Mouse (Mus musculus) lung, embryonic 14.5 days (tissue): ENCODE measurements at regions not wholly inside any gene's neighbourhood (a gene's known extent, or its start where the extent isn't known, plus 50 kb on each side); places are given as distances from the start of the nearest gene placed in this dataset.
A peak's percentile ranks its signal among the peaks of the same experiment; 100 is the strongest.

Experiments
- ATAC-seq: fragments of 200-750 bp; cut with Nextera tagmentation; 2 replicates; pipeline ENCODE4 v1.8.0; 2017; ENCODE audit warnings: mild to moderate bottlenecking, moderate TSS enrichment, moderate library complexity; ENCODE audit not compliant: insufficient read depth
- DNase-seq: peaks from one replicate; pipeline ENCODE4 v3.0.0-alpha.2; 2015
- H3K27ac ChIP-seq: fragments of 300-500 bp; sonication (generic); 2 replicates; pipeline ENCODE4 v1.5.1; 2014; ENCODE audit warnings: low read depth, mild to moderate bottlenecking, moderate library complexity
- H3K27me3 ChIP-seq: fragments of 300-500 bp; sonication (generic); 2 replicates; pipeline ENCODE4 v1.6.1; 2014; ENCODE audit warnings: low read length, control low read depth; ENCODE audit not compliant: insufficient read depth
- H3K36me3 ChIP-seq: fragments of 300-500 bp; sonication (generic); 2 replicates; pipeline ENCODE4 v1.6.1; 2014; ENCODE audit warnings: control low read depth; ENCODE audit not compliant: insufficient read depth
- H3K4me1 ChIP-seq: fragments of 300-500 bp; sonication (generic); 2 replicates; pipeline ENCODE4 v1.6.1; 2014; ENCODE audit warnings: antibody characterized with exemption, control low read depth; ENCODE audit not compliant: insufficient read depth
- H3K4me2 ChIP-seq: fragments of 300-500 bp; sonication (generic); 2 replicates; pipeline ENCODE4 v1.6.1; 2014; ENCODE audit warnings: mild to moderate bottlenecking
- H3K4me3 ChIP-seq: fragments of 300-500 bp; sonication (generic); 2 replicates; pipeline ENCODE4 v1.5.1; 2014; ENCODE audit warnings: low read depth, low read length
- H3K9ac ChIP-seq: fragments of 300-500 bp; sonication (generic); 2 replicates; pipeline ENCODE4 v1.6.1; 2014
- H3K9me3 ChIP-seq: fragments of 300-500 bp; sonication (generic); 2 replicates; pipeline ENCODE4 v1.6.1; 2016; ENCODE audit warnings: low read depth, low read length, control low read depth
- CTCF ChIP-seq: IDR thresholded peaks from 2 replicates; pipeline ENCODE4 v1.5.1; 2016; ENCODE audit warnings: antibody characterized with exemption, low read depth
- WGBS: fragments of 180-500 bp; shearing (Covaris S2); extraction: QIAGEN DNeasy Blood & Tissue Kit; methylation state at CpG from one replicate; pipeline ENCODE4 v1.1.7; 2014; 5-methylcytosine and 5-hydroxymethylcytosine counted together

- no peaks in the 10 kb centered on the region for H3K9me3 ChIP-seq
- no peaks in the 10 kb centered on the region for H3K36me3 ChIP-seq
- TF ChIP-seq CTCF, result no peak
- peaks cover 12% of the 10 kb centered on the region for H3K4me1 ChIP-seq
- 60% methylated on average over 4 of the region's 4 CpGs for WGBS
- no peak overlapping the region for H3K4me3 ChIP-seq
- no peaks in the 10 kb centered on the region for H3K27me3 ChIP-seq
- no peak for ATAC-seq
- no peak overlapping the region for H3K4me2 ChIP-seq
- no peak overlapping the region for H3K9ac ChIP-seq
- DNase-seq, result no peak
- H3K27ac ChIP-seq, result no peak overlapping the region
Observed at GRCm38 (mm10) chr15:62937756-62938155, 907.2 kb downstream of the Gsdmc2 start.

DNA sequence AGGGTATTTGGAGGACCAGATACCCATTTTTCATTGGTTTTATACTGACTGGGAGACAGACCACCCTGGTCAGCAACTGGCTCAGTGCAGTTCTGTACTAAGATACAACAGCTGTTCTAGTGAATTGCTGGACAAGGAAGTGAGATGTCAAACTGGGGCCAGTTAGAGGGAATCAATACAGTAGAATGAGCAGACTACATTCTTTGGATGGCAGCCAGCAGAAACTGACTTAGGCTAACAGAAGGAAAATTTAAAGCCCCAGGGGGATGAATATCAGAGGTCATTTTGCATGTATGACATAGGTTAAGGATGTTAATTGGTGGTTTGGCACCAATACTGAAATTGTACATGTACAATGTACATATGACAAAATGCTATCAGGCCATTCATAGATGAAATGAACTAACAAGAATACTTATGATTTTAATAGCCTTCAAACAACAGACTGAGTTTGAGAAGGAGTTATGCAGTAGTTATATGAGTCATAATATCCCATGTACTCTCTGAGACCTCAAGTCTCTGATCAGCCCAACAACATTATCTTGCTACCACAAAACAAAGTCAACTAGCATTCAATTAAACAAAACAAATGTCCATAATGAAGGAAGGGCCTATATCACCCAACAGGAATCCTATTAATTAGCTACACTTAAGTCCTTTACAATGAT, 910.3 kb downstream of the Gsdmc2 start:
- Histone ChIP-seq H3K4me2 (no peak overlapping the region), H3K4me3 (no peak overlapping the region), H3K27me3 (no peaks in the 10 kb centered on the region), H3K36me3 (no peaks in the 10 kb centered on the region), H3K4me1 (peaks cover 12% of the 10 kb centered on the region), H3K9ac (no peak overlapping the region), H3K27ac (peak overlapping the region; percentile 58), H3K9me3 (no peaks in the 10 kb centered on the region)
- ATAC-seq (peak; percentile 98), DNase-seq (peak; percentile 97)
- no peak for TF ChIP-seq CTCF

- Histone ChIP-seq H3K9me3 (no peaks in the 10 kb centered on the region), H3K4me1 (0 out of 2 replicates have a peak, but pooled peaks cover 6% of the 10 kb centered on the region), H3K36me3 (no peaks in the 10 kb centered on the region), H3K27ac (no peak overlapping the region), H3K4me2 (no peak overlapping the region), H3K27me3 (no peaks in the 10 kb centered on the region), H3K9ac (no peak overlapping the region), H3K4me3 (no peak overlapping the region)
- no peak for TF ChIP-seq CTCF
- ATAC-seq, result no peak
- WGBS, result 86% methylated on average over 2 of the region's 2 CpGs
- DNase-seq, result no peak
Observed at GRCm38 (mm10) chr15:62920520-62920919, 924.5 kb downstream of the Gsdmc2 start.

- Histone ChIP-seq H3K4me3 (no peak overlapping the region), H3K4me2 (no peak overlapping the region), H3K9me3 (no peaks in the 10 kb centered on the region), H3K9ac (no peak overlapping the region), H3K36me3 (no peaks in the 10 kb centered on the region), H3K27me3 (no peaks in the 10 kb centered on the region), H3K4me1 (0 out of 2 replicates have a peak, but pooled peaks cover 6% of the 10 kb centered on the region), H3K27ac (no peak overlapping the region)
- peak; percentile 57 for DNase-seq
- no peak for TF ChIP-seq CTCF
- peak; percentile 38; the same call in 1 of the 2 replicates for ATAC-seq
Observed at GRCm38 (mm10) chr15:62919264-62919663, 925.7 kb downstream of the Gsdmc2 start.

GRCm38 (mm10) chr15:62908379-62908778, 936.6 kb downstream of the Gsdmc2 start:
- WGBS, result 14% methylated on average over 4 of the region's 4 CpGs
- Histone ChIP-seq H3K4me2 (no peak overlapping the region), H3K27me3 (no peaks in the 10 kb centered on the region), H3K4me3 (no peak overlapping the region), H3K4me1 (no peaks in the 10 kb centered on the region; the same call in 1 of the 2 replicates), H3K9me3 (no peaks in the 10 kb centered on the region), H3K27ac (peak overlapping the region; percentile 55), H3K36me3 (no peaks in the 10 kb centered on the region), H3K9ac (no peak overlapping the region)
- DNase-seq, result peak; percentile 75
- TF ChIP-seq CTCF, result no peak
- peak; percentile 92 for ATAC-seq

DNA sequence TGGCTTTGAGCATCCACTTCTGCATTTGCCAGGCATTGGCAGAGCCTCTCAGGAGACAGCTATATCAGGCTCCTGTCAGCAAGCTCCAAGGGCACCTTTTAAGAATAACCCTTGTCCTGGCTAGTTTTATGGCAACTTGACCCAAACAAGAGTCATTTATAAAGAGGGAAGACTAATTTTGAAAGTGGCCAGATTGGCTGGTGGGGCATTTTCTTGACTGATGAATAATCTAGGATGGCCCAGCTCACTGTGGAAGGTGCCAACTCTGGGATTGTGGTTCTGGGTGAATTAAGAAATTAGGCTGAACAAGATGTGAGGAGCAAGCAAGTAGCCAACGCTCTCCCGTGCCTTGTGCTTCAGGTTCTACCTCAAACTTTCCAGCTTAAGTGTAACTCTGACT, 937.8 kb downstream of the Gsdmc2 start:
- WGBS, result 97% methylated on average over 2 of the region's 2 CpGs
- ATAC-seq (no peak), DNase-seq (no peak)
- no peaks in the 10 kb centered on the region for H3K36me3 ChIP-seq
- no peak overlapping the region for H3K4me2 ChIP-seq
- H3K27ac ChIP-seq, result no peak overlapping the region
- H3K9ac ChIP-seq, result no peak overlapping the region
- no peak overlapping the region for H3K4me3 ChIP-seq
- no peaks in the 10 kb centered on the region for H3K27me3 ChIP-seq
- H3K4me1 ChIP-seq, result no peaks in the 10 kb centered on the region; the same call in 1 of the 2 replicates
- TF ChIP-seq CTCF, result no peak
- H3K9me3 ChIP-seq, result no peaks in the 10 kb centered on the region

GRCm38 (mm10) chr15:62903047-62903822, 941.7 kb downstream of the Gsdmc2 start:
- H3K36me3 ChIP-seq, result no peaks in the 10 kb centered on the region
- TF ChIP-seq CTCF, result no peak
- no peak overlapping the region for H3K9ac ChIP-seq
- DNase-seq, result peak; percentile 79
- WGBS, result 33% methylated on average over 17 of the region's 17 CpGs
- no peaks in the 10 kb centered on the region for H3K27me3 ChIP-seq
- H3K4me2 ChIP-seq, result peak overlapping the region; percentile 31; the same call in 1 of the 2 replicates
- no peaks in the 10 kb centered on the region for H3K9me3 ChIP-seq
- peak; percentile 91; the same call in 1 of the 2 replicates for ATAC-seq
- H3K4me1 ChIP-seq, result no peaks in the 10 kb centered on the region; the same call in 1 of the 2 replicates
- H3K4me3 ChIP-seq, result no peak overlapping the region
- H3K27ac ChIP-seq, result no peak overlapping the region
